Mouse (Mus musculus) kidney, adult 2 months (tissue): ENCODE data around the gene Aadacl2. TPM values are rescaled to one million over a fixed set of nuclear protein-coding genes. Genes with fewer than 3 reads are reported as not detected.

Experiments
- DNase-seq: peaks from one replicate; pipeline ENCODE4 v3.0.0; 2021
- H3K27ac ChIP-seq: fragments of 200-500 bp; 2 replicates; pipeline ENCODE4 v1.5.1; 2012; ENCODE audit warnings: low read depth, low read length, control low read depth, inconsistent platforms; ENCODE audit not compliant: insufficient read depth
- H3K27me3 ChIP-seq: fragments of 200-500 bp; replicated peaks from 2 replicates; pipeline ENCODE4 v1.6.1; 2012; ENCODE audit warnings: mild to moderate bottlenecking, moderate library complexity, low read length, inconsistent platforms; ENCODE audit not compliant: control insufficient read depth, insufficient read depth
- H3K36me3 ChIP-seq: fragments of 200-500 bp; 2 replicates; pipeline ENCODE4 v1.6.1; 2012; ENCODE audit warnings: mild to moderate bottlenecking, moderate library complexity, low read length, inconsistent platforms; ENCODE audit not compliant: control insufficient read depth, insufficient read depth
- H3K4me1 ChIP-seq: fragments of 200-500 bp; 2 replicates; pipeline ENCODE4 v1.6.1; 2011; ENCODE audit warnings: low read length; ENCODE audit not compliant: control insufficient read depth, insufficient read depth
- H3K4me3 ChIP-seq: fragments of 200-500 bp; 2 replicates; pipeline ENCODE4 v1.5.1; 2011; ENCODE audit warnings: mild to moderate bottlenecking, low read depth, low read length, control low read depth; ENCODE audit not compliant: insufficient read depth
- CTCF ChIP-seq: fragments of 200-500 bp; conservative IDR thresholded peaks from 2 replicates; pipeline ENCODE4 v1.5.1; 2011; ENCODE audit warnings: low read depth, mild to moderate bottlenecking, control low read depth, low read length, moderate library complexity, mixed read lengths; ENCODE audit not compliant: insufficient read depth, insufficient read length
- POLR2A ChIP-seq: fragments of 200-500 bp; IDR thresholded peaks from one replicate; pipeline ENCODE4 v1.6.1; 2011; ENCODE audit warnings: low read depth, low read length, control low read depth
- WGBS: fragments of 180-500 bp; shearing (Covaris S2); methylation state at CpG from one replicate; pipeline ENCODE4 v1.1.7; 2018; 5-methylcytosine and 5-hydroxymethylcytosine counted together
- polyA plus RNA-seq: library from polyadenylated mRNA; depleted of rRNA; stranded (reverse); fragments of >200 nt; gene quantifications from 2 replicates; pipeline ENCODE4 v1.2.3, GENCODE M21; 2012; rRNA removed

The Aadacl2 gene
- polyA plus RNA-seq: not detected in 2 replicates

DNA sequence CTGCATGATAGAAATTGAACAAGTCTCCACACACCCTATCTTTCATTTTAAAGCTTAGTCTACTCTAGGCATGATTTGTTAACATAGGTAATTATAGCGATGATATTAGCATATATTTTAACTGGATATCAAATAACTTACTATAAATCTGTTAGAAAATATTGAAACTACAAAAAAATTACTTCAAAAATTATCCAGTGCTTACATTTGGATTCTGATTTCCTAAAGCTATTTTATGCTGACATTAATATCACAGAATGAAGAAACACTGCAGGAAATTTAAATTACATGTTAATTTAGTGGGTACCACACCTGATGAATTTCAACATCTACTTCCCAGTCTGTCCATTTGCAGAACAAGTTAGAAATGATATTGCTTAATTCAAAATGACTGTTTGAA lies at the start of gene Aadacl2:
Gene Aadacl2 (plus strand): TSS at position 301 of the 400 bp plus-strand sequence.
- Histone ChIP-seq H3K27ac (no peak within 1 kb of the TSS), H3K36me3 (no peaks in the 10 kb centered on the region), H3K4me3 (no peak within 1 kb of the TSS), H3K27me3 (no peaks in the 10 kb centered on the region), H3K4me1 (no peaks in the 10 kb centered on the region)
- no peak for TF ChIP-seq POLR2A
- TF ChIP-seq CTCF: no peak
- WGBS: 77% methylated on average over 1 of the region's 1 CpGs
- no peak for DNase-seq

DNA sequence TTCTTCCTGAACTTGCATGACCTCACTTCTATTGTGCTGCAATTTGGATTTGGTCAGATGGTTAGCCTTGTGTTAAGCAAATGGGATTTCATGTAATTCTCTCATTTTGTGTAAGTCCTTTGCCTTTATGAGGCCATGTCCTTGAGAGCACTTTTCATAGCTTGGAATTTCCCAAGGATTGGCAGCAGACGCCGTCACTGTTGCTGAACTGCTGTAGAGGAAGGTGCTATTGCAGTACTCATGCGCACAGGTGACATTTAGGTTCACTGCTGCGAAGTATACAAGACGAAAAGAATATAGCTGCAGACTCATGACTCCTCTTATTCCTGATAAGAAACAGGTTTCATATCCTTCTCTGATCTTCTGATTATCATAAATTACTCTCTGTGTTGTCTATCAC lies 35.7 kb upstream of the Aadacl2 start:
- Histone ChIP-seq H3K36me3 (no peaks in the 10 kb centered on the region), H3K4me1 (no peaks in the 10 kb centered on the region), H3K4me3 (no peak overlapping the region), H3K27me3 (no peaks in the 10 kb centered on the region), H3K27ac (no peak overlapping the region)
- TF ChIP-seq CTCF (no peak), POLR2A (no peak)
- no peak for DNase-seq
- WGBS: 89% methylated on average over 5 of the region's 5 CpGs

DNA sequence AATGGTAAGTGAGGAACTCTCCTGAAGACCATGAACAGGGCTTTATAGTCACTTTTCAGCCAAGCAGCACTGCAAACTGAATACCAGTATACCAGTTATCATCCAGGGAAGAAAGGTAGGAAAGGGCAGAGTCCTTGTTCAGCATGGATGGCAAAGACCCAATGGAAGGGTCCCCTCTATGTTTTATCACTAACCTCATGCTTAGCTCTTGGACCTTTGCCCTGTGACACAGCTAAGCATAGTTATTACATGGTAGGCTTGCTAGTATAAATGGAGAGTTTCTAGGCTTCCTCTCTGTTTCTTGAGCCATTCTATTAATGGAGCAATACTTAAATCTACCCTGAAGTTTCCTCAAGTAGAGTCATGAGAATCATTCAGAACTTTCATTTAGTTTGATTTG lies 32.0 kb upstream of the Aadacl2 start:
- DNase-seq: no peak
- Histone ChIP-seq H3K4me1 (no peaks in the 10 kb centered on the region), H3K36me3 (no peaks in the 10 kb centered on the region), H3K27me3 (no peaks in the 10 kb centered on the region), H3K4me3 (no peak overlapping the region), H3K27ac (no peak overlapping the region)
- TF ChIP-seq POLR2A: no peak
- TF ChIP-seq CTCF: no peak

DNA sequence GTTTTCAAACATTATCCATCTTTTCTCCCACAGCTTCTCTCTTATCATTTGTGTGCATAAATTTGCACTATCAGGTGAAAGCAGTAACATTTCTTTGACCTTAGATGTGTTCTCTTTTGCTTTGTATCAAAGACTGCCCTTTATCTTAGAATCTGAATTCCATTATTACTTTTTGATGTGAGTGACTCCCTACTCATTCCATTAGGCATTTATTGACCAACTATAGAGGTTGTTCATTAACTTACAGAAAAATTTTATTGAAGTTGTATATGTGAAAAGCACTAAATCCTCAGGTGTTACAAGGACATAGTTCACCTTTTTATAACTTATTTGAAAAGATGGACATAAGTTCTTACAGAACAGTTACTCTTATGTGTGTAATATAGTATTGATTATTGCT lies 2.9 kb upstream of the Aadacl2 start:
- no peaks in the 10 kb centered on the region for H3K4me1 ChIP-seq
- no peak overlapping the region for H3K27ac ChIP-seq
- no peak for TF ChIP-seq POLR2A
- TF ChIP-seq CTCF: no peak
- DNase-seq: no peak
- H3K27me3 ChIP-seq: no peaks in the 10 kb centered on the region
- no peak overlapping the region for H3K4me3 ChIP-seq
- H3K36me3 ChIP-seq: no peaks in the 10 kb centered on the region

DNA sequence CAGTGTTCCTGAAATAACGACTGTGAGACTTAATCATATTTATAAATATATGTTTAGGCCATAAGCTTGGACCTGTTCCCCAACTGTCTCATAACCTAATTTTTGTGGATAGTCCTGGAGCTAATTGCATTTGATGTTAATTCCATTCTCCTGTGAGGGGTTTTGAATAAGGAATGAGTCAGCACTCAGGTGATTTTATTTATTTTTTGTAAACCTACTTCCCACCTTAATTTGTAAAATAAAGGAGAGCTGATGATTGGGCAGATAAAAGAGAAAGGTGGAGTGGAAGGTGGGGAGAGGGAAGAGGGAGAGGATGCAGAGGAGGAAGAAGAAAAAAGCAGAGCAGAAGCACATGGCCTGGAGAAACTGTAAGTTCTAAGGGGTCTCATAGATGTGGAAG lies 18.9 kb downstream of the Aadacl2 start, which contains the start of gene Aadac:
Gene Aadac (plus strand): TSS at position 301 of the 400 bp plus-strand sequence.
- DNase-seq: no peak
- WGBS: 75% methylated on average over 1 of the region's 1 CpGs
- Histone ChIP-seq H3K27me3 (no peaks in the 10 kb centered on the region), H3K4me3 (no peak within 1 kb of the TSS), H3K27ac (no peak within 1 kb of the TSS), H3K4me1 (no peaks in the 10 kb centered on the region), H3K36me3 (no peaks in the 10 kb centered on the region)
- no peak for TF ChIP-seq CTCF
- TF ChIP-seq POLR2A: no peak

DNA sequence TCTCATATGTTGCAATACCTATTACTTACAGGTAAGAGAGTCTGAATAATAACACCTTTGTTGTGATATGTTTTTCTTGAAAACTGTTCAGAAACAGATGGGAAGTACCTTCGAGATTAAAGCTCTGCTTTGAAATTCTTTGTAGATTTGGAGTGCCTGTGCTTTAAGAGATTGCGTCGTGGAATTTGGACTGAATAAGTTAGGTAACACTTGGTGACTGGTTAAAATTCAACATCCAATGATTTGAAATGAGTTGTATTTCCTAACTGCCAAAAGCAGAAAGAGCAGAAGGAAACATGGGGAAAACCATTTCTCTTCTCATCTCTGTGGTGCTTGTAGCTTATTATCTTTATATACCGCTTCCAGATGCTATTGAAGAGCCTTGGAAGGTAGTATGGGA lies 25.0 kb downstream of the Aadacl2 start:
- peak; percentile 81 for DNase-seq
- Histone ChIP-seq H3K4me3 (0 out of 2 replicates have a peak overlapping the region, but pooled peaks have one; percentile 19), H3K4me1 (no peaks in the 10 kb centered on the region), H3K36me3 (no peaks in the 10 kb centered on the region), H3K27ac (no peak overlapping the region), H3K27me3 (no peaks in the 10 kb centered on the region)
- WGBS: 52% methylated on average over 4 of the region's 4 CpGs
- TF ChIP-seq POLR2A: no peak
- no peak for TF ChIP-seq CTCF

DNA sequence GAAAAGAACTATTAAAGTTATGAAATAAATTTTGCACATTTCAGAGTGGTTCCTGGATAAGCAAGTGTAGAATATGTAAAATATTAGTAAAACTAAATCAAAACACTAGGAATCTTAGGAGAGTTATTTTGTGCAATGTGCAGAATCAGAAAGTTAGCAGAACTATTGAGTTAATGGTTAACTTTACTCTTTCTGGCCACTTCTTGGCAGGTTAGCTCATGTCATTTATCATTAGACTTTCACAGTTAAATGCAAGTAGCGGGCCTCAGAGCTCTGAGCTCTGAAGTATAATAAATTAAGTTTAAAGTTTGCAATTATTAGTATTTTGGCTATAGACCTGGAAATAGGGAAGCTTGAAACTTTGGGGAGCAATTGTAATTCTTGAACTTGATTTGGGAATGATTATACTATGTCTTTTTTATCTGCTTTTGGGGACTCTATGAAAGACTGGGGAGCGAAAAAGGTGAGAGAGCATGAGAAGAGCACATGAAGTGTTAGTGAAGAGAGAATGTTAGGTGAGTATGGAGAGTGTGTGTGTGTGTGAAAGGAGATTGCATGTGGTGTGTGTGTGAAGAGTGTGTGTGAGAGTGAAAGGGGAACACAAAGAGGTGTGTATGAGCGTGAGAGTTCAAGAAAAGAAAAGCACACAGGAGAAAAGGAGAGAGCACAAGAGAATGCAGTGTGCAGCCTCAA lies 39.8 kb downstream of the Aadacl2 start:
- no peak for TF ChIP-seq POLR2A
- TF ChIP-seq CTCF: no peak
- WGBS: 57% methylated on average over 3 of the region's 3 CpGs
- H3K4me3 ChIP-seq: no peak overlapping the region
- peak overlapping the region; percentile 82 for H3K27ac ChIP-seq
- peak; percentile 71 for DNase-seq
- no peaks in the 10 kb centered on the region for H3K27me3 ChIP-seq
- peaks cover 3% of the 10 kb centered on the region; the same call in 1 of the 2 replicates for H3K4me1 ChIP-seq
- no peaks in the 10 kb centered on the region for H3K36me3 ChIP-seq
